Mouse (Mus musculus) stomach, postnatal 0 days (tissue): Measurements from ENCODE around the gene Gucd1. TPM values are rescaled to one million over a fixed set of nuclear protein-coding genes. Genes with fewer than 3 reads are reported as not detected.

Source experiments
- ATAC-seq: fragments of 200-750 bp; cut with Nextera tagmentation; 2 replicates; pipeline ENCODE4 v1.8.0; 2017; ENCODE audit not compliant: low FRiP score, low TSS enrichment
- DNase-seq: peaks from one replicate; pipeline ENCODE4 v3.0.0-alpha.2; 2016; ENCODE audit warnings: low spot score
- H3K27ac ChIP-seq: fragments of 300-500 bp; sonication (generic); replicated peaks from 2 replicates; pipeline ENCODE4 v1.5.1; 2014; ENCODE audit warnings: mild to moderate bottlenecking, control low read depth
- H3K27me3 ChIP-seq: fragments of 300-500 bp; sonication (generic); 2 replicates; pipeline ENCODE4 v1.6.1; 2014; ENCODE audit warnings: low read length; ENCODE audit not compliant: control insufficient read depth, insufficient read depth
- H3K36me3 ChIP-seq: fragments of 300-500 bp; sonication (generic); 2 replicates; pipeline ENCODE4 v1.6.1; 2014; ENCODE audit warnings: low read length, mixed read lengths; ENCODE audit not compliant: control insufficient read depth, insufficient read depth
- H3K4me1 ChIP-seq: fragments of 300-500 bp; sonication (generic); replicated peaks from 2 replicates; pipeline ENCODE4 v1.6.1; 2014; ENCODE audit warnings: antibody characterized with exemption; ENCODE audit not compliant: control insufficient read depth, insufficient read depth
- H3K4me2 ChIP-seq: fragments of 300-500 bp; sonication (generic); replicated peaks from 2 replicates; pipeline ENCODE4 v1.6.1; 2014; ENCODE audit warnings: low read depth, mild to moderate bottlenecking, control low read depth, moderate library complexity
- H3K4me3 ChIP-seq: fragments of 300-500 bp; sonication (generic); 2 replicates; pipeline ENCODE4 v1.5.1; 2014; ENCODE audit warnings: low read depth, low read length, control low read depth
- H3K9ac ChIP-seq: fragments of 300-500 bp; sonication (generic); 2 replicates; pipeline ENCODE4 v1.6.1; 2014; ENCODE audit warnings: mild to moderate bottlenecking, low read length, control low read depth, mixed read lengths
- H3K9me3 ChIP-seq: fragments of 300-500 bp; sonication (generic); 2 replicates; pipeline ENCODE4 v1.6.1; 2016; ENCODE audit warnings: low read length; ENCODE audit not compliant: control insufficient read depth
- CTCF ChIP-seq: IDR thresholded peaks from 2 replicates; pipeline ENCODE4 v1.5.1; 2016; ENCODE audit warnings: antibody characterized with exemption, low read depth, mild to moderate bottlenecking, moderate library complexity
- EP300 ChIP-seq: optimal IDR thresholded peaks from 2 replicates; pipeline ENCODE3; 2016; ENCODE audit warnings: antibody characterized with exemption
- whole genome bisulfite sequencing: fragments of 180-500 bp; shearing (Covaris S2); extraction: QIAGEN DNeasy Blood & Tissue Kit; methylation state at CpG from one replicate; pipeline ENCODE4 v1.1.7; 2014; 5-methylcytosine and 5-hydroxymethylcytosine counted together
- polyA plus RNA-seq: library from polyadenylated mRNA; unstranded; fragments of >200 nt; fragmentation: Nextera tagmentation; extraction: Ambion mirVana; gene quantifications from 2 replicates; pipeline ENCODE4 v1.2.1, GENCODE M21; 2015

The Gucd1 gene
- polyA plus RNA-seq, 1 experiment from 2014 or later, result 14.6 TPM

DNA sequence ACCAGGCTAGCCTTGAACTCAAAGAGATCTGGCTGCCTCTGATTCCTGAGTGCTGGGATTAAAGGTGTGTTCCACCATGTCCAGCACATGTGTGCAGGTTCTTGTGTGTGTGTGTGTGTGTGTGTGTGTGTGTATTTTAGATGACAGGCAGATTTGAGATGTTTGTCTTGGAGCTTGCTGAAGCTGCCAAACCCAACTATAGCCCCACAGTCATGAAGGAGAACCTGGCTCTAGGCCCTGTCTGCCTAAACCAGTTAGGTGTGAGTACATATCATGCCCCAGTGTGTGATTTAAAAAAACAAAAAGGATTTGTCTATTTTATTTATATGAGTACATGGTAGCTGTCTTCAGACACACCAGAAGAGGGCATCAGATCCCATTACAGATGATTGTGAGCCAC is 21.9 kb downstream of the Gucd1 start:
- H3K4me2 ChIP-seq, result no peak overlapping the region
- no peaks in the 10 kb centered on the region for H3K27me3 ChIP-seq
- ATAC-seq, result no peak
- H3K27ac ChIP-seq, result no peak overlapping the region
- TF ChIP-seq CTCF (no peak), EP300 (no peak)
- H3K4me1 ChIP-seq, result no peaks in the 10 kb centered on the region
- H3K9me3 ChIP-seq, result no peaks in the 10 kb centered on the region
- H3K4me3 ChIP-seq, result no peak overlapping the region
- DNase-seq, result no peak
- H3K36me3 ChIP-seq, result no peaks in the 10 kb centered on the region
- no peak overlapping the region for H3K9ac ChIP-seq

- H3K4me1 ChIP-seq, result no peaks in the 10 kb centered on the region
- 65% methylated on average over 6 of the region's 6 CpGs for WGBS
- H3K9ac ChIP-seq, result no peak overlapping the region
Observed at GRCm38 (mm10) chr10:75495304-75495703, 22.5 kb downstream of the Gucd1 start.

GRCm38 (mm10) chr10:75491936-75492262 is 25.9 kb downstream of the Gucd1 start:
- H3K9ac ChIP-seq, result no peak overlapping the region
- H3K4me1 ChIP-seq, result no peaks in the 10 kb centered on the region
- no peak overlapping the region for H3K4me2 ChIP-seq
- H3K9me3 ChIP-seq, result no peaks in the 10 kb centered on the region
- no peak overlapping the region for H3K4me3 ChIP-seq
- ATAC-seq (no peak), DNase-seq (no peak)
- no peak for TF ChIP-seq CTCF
- no peak for TF ChIP-seq EP300
- no peak overlapping the region for H3K27ac ChIP-seq
- no peaks in the 10 kb centered on the region for H3K36me3 ChIP-seq
- H3K27me3 ChIP-seq, result no peaks in the 10 kb centered on the region
- WGBS, result 53% methylated on average over 2 of the region's 2 CpGs

More at GRCm38 (mm10) chr10:75495304-75495703, 22.5 kb downstream of the Gucd1 start:
- Histone ChIP-seq H3K27me3 (no peaks in the 10 kb centered on the region), H3K27ac (no peak overlapping the region), H3K36me3 (no peaks in the 10 kb centered on the region), H3K9me3 (no peaks in the 10 kb centered on the region), H3K4me3 (no peak overlapping the region), H3K4me2 (no peak overlapping the region)
- TF ChIP-seq EP300 (no peak), CTCF (no peak)
- ATAC-seq (no peak), DNase-seq (no peak)

GRCm38 (mm10) chr10:75491234-75491935 is 26.4 kb downstream of the Gucd1 start:
- H3K27me3 ChIP-seq, result no peaks in the 10 kb centered on the region
- no peak overlapping the region for H3K4me2 ChIP-seq
- no peaks in the 10 kb centered on the region for H3K9me3 ChIP-seq
- no peak for TF ChIP-seq CTCF
- no peak for TF ChIP-seq EP300
- no peak overlapping the region for H3K27ac ChIP-seq
- H3K4me1 ChIP-seq, result no peaks in the 10 kb centered on the region
- ATAC-seq (no peak), DNase-seq (no peak)
- H3K4me3 ChIP-seq, result no peak overlapping the region
- H3K9ac ChIP-seq, result no peak overlapping the region
- H3K36me3 ChIP-seq, result no peaks in the 10 kb centered on the region
- whole genome bisulfite sequencing, result 66% methylated on average over 3 of the region's 3 CpGs

- TF ChIP-seq EP300, result no peak
- TF ChIP-seq CTCF, result no peak
- Histone ChIP-seq H3K27me3 (no peaks in the 10 kb centered on the region), H3K9me3 (no peaks in the 10 kb centered on the region), H3K4me3 (no peak overlapping the region), H3K4me2 (no peak overlapping the region), H3K36me3 (no peaks in the 10 kb centered on the region), H3K9ac (no peak overlapping the region), H3K4me1 (no peaks in the 10 kb centered on the region), H3K27ac (no peak overlapping the region)
- 77% methylated on average over 2 of the region's 2 CpGs for WGBS
- no peak for DNase-seq
- no peak for ATAC-seq
Observed at GRCm38 (mm10) chr10:75490731-75491130, 27.0 kb downstream of the Gucd1 start.

GRCm38 (mm10) chr10:75489522-75489921 is 28.2 kb downstream of the Gucd1 start:
- Histone ChIP-seq H3K4me1 (no peaks in the 10 kb centered on the region), H3K36me3 (no peaks in the 10 kb centered on the region), H3K9ac (no peak overlapping the region), H3K27ac (no peak overlapping the region), H3K4me3 (no peak overlapping the region), H3K4me2 (no peak overlapping the region), H3K9me3 (no peaks in the 10 kb centered on the region), H3K27me3 (no peaks in the 10 kb centered on the region)
- TF ChIP-seq CTCF (no peak), EP300 (no peak)
- 68% methylated on average over 2 of the region's 2 CpGs for WGBS
- no peak for DNase-seq
- no peak for ATAC-seq
